Mouse (Mus musculus): Measurements from ENCODE around the gene Cacna2d1. TPM values are rescaled to one million over a fixed set of nuclear protein-coding genes. Genes with fewer than 3 reads are reported as not detected.
A peak's percentile ranks its signal among the peaks of the same experiment; 100 is the strongest.

The Cacna2d1 gene
- polyA plus RNA-seq, 1 experiment from 2014 or later, result 26.5 TPM

GRCm38 (mm10) chr5:16014392-16014791 is 79.9 kb downstream of the Cacna2d1 start:
- Histone ChIP-seq H3K27ac (ENCODE audit: low read depth, low read length) (no peak overlapping the region), H3K36me3 (ENCODE audit: control insufficient read depth, insufficient read depth, low read length) (no peaks in the 10 kb centered on the region), H3K4me2 (replicated peaks; ENCODE audit: low read depth, low read length) (no peak overlapping the region), H3K27me3 (ENCODE audit: control insufficient read depth, insufficient read depth, low read length) (no peaks in the 10 kb centered on the region), H3K9ac (ENCODE audit: low read depth, low read length) (no peak overlapping the region), H3K4me1 (replicated peaks; ENCODE audit: control insufficient read depth, insufficient read depth, low read length) (no peaks in the 10 kb centered on the region), H3K4me3 (ENCODE audit: low read depth, low read length) (no peak overlapping the region), H3K9me3 (ENCODE audit: control insufficient read depth, low read length) (no peaks in the 10 kb centered on the region)
- 67% methylated on average over 2 of the region's 2 CpGs for WGBS
- ATAC-seq (ENCODE audit: low FRiP score), result no peak
- no peak for DNase-seq (ENCODE audit: low spot score)

- no peak overlapping the region for H3K27ac ChIP-seq (ENCODE audit: low read depth, low read length)
- DNase-seq (ENCODE audit: low spot score) (peak; percentile 49), ATAC-seq (ENCODE audit: low FRiP score) (peak; percentile 73)
- H3K9me3 ChIP-seq (ENCODE audit: control insufficient read depth, low read length), result no peaks in the 10 kb centered on the region
- WGBS, result 36% methylated on average over 4 of the region's 4 CpGs
- no peaks in the 10 kb centered on the region for H3K36me3 ChIP-seq (ENCODE audit: control insufficient read depth, insufficient read depth, low read length)
- no peaks in the 10 kb centered on the region for H3K27me3 ChIP-seq (ENCODE audit: control insufficient read depth, insufficient read depth, low read length)
- no peak overlapping the region for H3K4me3 ChIP-seq (ENCODE audit: low read depth, low read length)
- no peak overlapping the region for H3K9ac ChIP-seq (ENCODE audit: low read depth, low read length)
- H3K4me1 ChIP-seq (replicated peaks; ENCODE audit: control insufficient read depth, insufficient read depth, low read length), result no peaks in the 10 kb centered on the region
- no peak overlapping the region for H3K4me2 ChIP-seq (replicated peaks; ENCODE audit: low read depth, low read length)
Observed at GRCm38 (mm10) chr5:16024626-16025417, 90.3 kb downstream of the Cacna2d1 start.

DNA sequence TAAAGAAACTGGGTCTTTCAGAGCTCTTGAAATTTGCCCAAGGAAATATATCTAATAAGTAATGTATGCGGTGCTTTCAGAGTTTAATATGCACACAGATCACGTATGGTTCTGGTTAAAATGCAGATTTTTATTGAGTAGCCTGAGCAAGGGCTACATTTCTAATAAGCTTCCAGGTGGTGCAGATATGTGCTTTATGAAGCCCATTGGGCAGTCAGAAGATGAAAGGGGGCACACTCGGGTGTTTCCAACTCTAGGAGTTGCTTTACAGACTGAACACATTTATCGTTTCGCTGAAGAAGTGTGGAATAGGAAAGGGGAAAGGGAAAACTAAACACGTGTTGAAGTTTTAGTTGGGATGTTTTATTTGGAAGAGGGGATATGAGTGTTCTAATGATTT is 94.4 kb downstream of the Cacna2d1 start:
- no peaks in the 10 kb centered on the region for H3K9me3 ChIP-seq (ENCODE audit: control insufficient read depth, low read length)
- DNase-seq (ENCODE audit: low spot score) (no peak), ATAC-seq (ENCODE audit: low FRiP score) (no peak)
- H3K36me3 ChIP-seq (ENCODE audit: control insufficient read depth, insufficient read depth, low read length), result no peaks in the 10 kb centered on the region
- WGBS, result 76% methylated on average over 6 of the region's 6 CpGs
- no peaks in the 10 kb centered on the region for H3K27me3 ChIP-seq (ENCODE audit: control insufficient read depth, insufficient read depth, low read length)
- no peak overlapping the region for H3K9ac ChIP-seq (ENCODE audit: low read depth, low read length)
- H3K4me2 ChIP-seq (replicated peaks; ENCODE audit: low read depth, low read length), result no peak overlapping the region
- H3K4me3 ChIP-seq (ENCODE audit: low read depth, low read length), result no peak overlapping the region
- no peaks in the 10 kb centered on the region for H3K4me1 ChIP-seq (replicated peaks; ENCODE audit: control insufficient read depth, insufficient read depth, low read length)
- no peak overlapping the region for H3K27ac ChIP-seq (ENCODE audit: low read depth, low read length)

- Histone ChIP-seq H3K27ac (ENCODE audit: low read depth, low read length) (no peak overlapping the region), H3K27me3 (ENCODE audit: control insufficient read depth, insufficient read depth, low read length) (no peaks in the 10 kb centered on the region), H3K4me3 (ENCODE audit: low read depth, low read length) (no peak overlapping the region), H3K36me3 (ENCODE audit: control insufficient read depth, insufficient read depth, low read length) (no peaks in the 10 kb centered on the region), H3K9me3 (ENCODE audit: control insufficient read depth, low read length) (no peaks in the 10 kb centered on the region), H3K9ac (ENCODE audit: low read depth, low read length) (no peak overlapping the region), H3K4me1 (replicated peaks; ENCODE audit: control insufficient read depth, insufficient read depth, low read length) (no peaks in the 10 kb centered on the region), H3K4me2 (replicated peaks; ENCODE audit: low read depth, low read length) (no peak overlapping the region)
- 57% methylated on average over 5 of the region's 5 CpGs for WGBS
- peak; percentile 35 for DNase-seq (ENCODE audit: low spot score)
- ATAC-seq (ENCODE audit: low FRiP score), result peak; percentile 56; the same call in 1 of the 2 replicates
Observed at GRCm38 (mm10) chr5:16029481-16029880, 95.0 kb downstream of the Cacna2d1 start.

- DNase-seq (ENCODE audit: low spot score), result no peak
- Histone ChIP-seq H3K4me2 (replicated peaks; ENCODE audit: low read depth, low read length) (no peak overlapping the region), H3K36me3 (ENCODE audit: control insufficient read depth, insufficient read depth, low read length) (no peaks in the 10 kb centered on the region), H3K9me3 (ENCODE audit: control insufficient read depth, low read length) (no peaks in the 10 kb centered on the region), H3K27ac (ENCODE audit: low read depth, low read length) (no peak overlapping the region), H3K4me3 (ENCODE audit: low read depth, low read length) (no peak overlapping the region), H3K9ac (ENCODE audit: low read depth, low read length) (no peak overlapping the region), H3K27me3 (ENCODE audit: control insufficient read depth, insufficient read depth, low read length) (no peaks in the 10 kb centered on the region), H3K4me1 (replicated peaks; ENCODE audit: control insufficient read depth, insufficient read depth, low read length) (no peaks in the 10 kb centered on the region)
- 82% methylated on average over 1 of the region's 1 CpGs for WGBS
- no peak for ATAC-seq (ENCODE audit: low FRiP score)
Observed at GRCm38 (mm10) chr5:16033569-16033968, 99.1 kb downstream of the Cacna2d1 start.

- DNase-seq (ENCODE audit: low spot score) (no peak), ATAC-seq (ENCODE audit: low FRiP score) (no peak)
- 76% methylated on average over 1 of the region's 1 CpGs for WGBS
- Histone ChIP-seq H3K4me3 (ENCODE audit: low read depth, low read length) (no peak overlapping the region), H3K27me3 (ENCODE audit: control insufficient read depth, insufficient read depth, low read length) (no peaks in the 10 kb centered on the region), H3K36me3 (ENCODE audit: control insufficient read depth, insufficient read depth, low read length) (no peaks in the 10 kb centered on the region), H3K4me1 (replicated peaks; ENCODE audit: control insufficient read depth, insufficient read depth, low read length) (no peaks in the 10 kb centered on the region), H3K9ac (ENCODE audit: low read depth, low read length) (no peak overlapping the region), H3K9me3 (ENCODE audit: control insufficient read depth, low read length) (no peaks in the 10 kb centered on the region), H3K4me2 (replicated peaks; ENCODE audit: low read depth, low read length) (no peak overlapping the region), H3K27ac (ENCODE audit: low read depth, low read length) (no peak overlapping the region)
Observed at GRCm38 (mm10) chr5:16035259-16035658, 100.8 kb downstream of the Cacna2d1 start.

GRCm38 (mm10) chr5:16045147-16045878 is 110.8 kb downstream of the Cacna2d1 start:
- H3K4me1 ChIP-seq (replicated peaks; ENCODE audit: control insufficient read depth, insufficient read depth, low read length), result no peaks in the 10 kb centered on the region
- no peaks in the 10 kb centered on the region for H3K9me3 ChIP-seq (ENCODE audit: control insufficient read depth, low read length)
- H3K4me2 ChIP-seq (replicated peaks; ENCODE audit: low read depth, low read length), result no peak overlapping the region
- H3K36me3 ChIP-seq (ENCODE audit: control insufficient read depth, insufficient read depth, low read length), result no peaks in the 10 kb centered on the region
- H3K27me3 ChIP-seq (ENCODE audit: control insufficient read depth, insufficient read depth, low read length), result no peaks in the 10 kb centered on the region
- no peak overlapping the region for H3K9ac ChIP-seq (ENCODE audit: low read depth, low read length)
- H3K27ac ChIP-seq (ENCODE audit: low read depth, low read length), result no peak overlapping the region
- DNase-seq (ENCODE audit: low spot score), result no peak
- no peak for ATAC-seq (ENCODE audit: low FRiP score)
- no peak overlapping the region for H3K4me3 ChIP-seq (ENCODE audit: low read depth, low read length)
- WGBS, result 89% methylated on average over 6 of the region's 6 CpGs

DNA sequence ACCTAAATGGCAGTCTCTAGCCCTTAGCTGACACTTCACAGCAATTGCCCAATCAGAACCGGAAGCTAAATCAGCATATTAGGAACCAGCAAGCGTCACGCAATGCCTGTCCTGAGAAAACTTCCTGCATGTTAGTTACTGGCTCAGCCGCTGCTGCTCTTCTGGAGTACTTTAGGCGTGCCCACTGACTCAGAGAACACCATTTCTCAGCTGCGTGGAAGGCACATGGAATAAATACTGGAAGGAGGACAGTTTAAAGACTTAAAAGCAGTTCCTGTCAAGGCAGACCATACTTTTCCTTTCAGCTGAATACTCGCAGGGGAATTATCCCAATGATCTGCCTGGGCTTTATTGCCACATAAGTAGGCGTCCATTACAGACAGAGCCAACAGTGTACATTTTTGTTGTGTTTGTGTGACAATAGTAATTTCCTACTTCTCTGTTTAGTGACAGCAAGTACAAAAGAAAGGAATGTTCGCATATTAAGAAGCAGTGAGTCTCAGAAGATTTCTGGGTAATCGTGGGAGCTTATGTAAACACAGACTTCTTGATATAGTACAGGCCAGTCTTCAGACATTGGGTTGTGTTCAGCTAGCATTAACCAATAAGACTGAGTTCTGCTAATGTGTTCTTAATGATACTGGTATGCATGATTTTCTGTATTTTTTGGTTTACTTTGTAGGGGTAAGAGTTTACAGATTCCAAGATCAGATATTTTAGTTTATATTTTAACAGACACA is 113.1 kb downstream of the Cacna2d1 start:
- Histone ChIP-seq H3K4me2 (replicated peaks; ENCODE audit: low read depth, low read length) (no peak overlapping the region), H3K9me3 (ENCODE audit: control insufficient read depth, low read length) (no peaks in the 10 kb centered on the region), H3K27ac (ENCODE audit: low read depth, low read length) (no peak overlapping the region), H3K27me3 (ENCODE audit: control insufficient read depth, insufficient read depth, low read length) (no peaks in the 10 kb centered on the region), H3K9ac (ENCODE audit: low read depth, low read length) (no peak overlapping the region), H3K36me3 (ENCODE audit: control insufficient read depth, insufficient read depth, low read length) (no peaks in the 10 kb centered on the region), H3K4me1 (replicated peaks; ENCODE audit: control insufficient read depth, insufficient read depth, low read length) (no peaks in the 10 kb centered on the region), H3K4me3 (ENCODE audit: low read depth, low read length) (no peak overlapping the region)
- ATAC-seq (ENCODE audit: low FRiP score) (no peak), DNase-seq (ENCODE audit: low spot score) (no peak)
- 79% methylated on average over 10 of the region's 10 CpGs for WGBS
